Mouse (Mus musculus): Measurements from ENCODE around the gene Prss12. TPM values are rescaled to one million over a fixed set of nuclear protein-coding genes. Genes with fewer than 3 reads are reported as not detected.

Prss12 gene
- polyA plus RNA-seq, 1 experiment from 2014 or later: 5.9 TPM

DNA sequence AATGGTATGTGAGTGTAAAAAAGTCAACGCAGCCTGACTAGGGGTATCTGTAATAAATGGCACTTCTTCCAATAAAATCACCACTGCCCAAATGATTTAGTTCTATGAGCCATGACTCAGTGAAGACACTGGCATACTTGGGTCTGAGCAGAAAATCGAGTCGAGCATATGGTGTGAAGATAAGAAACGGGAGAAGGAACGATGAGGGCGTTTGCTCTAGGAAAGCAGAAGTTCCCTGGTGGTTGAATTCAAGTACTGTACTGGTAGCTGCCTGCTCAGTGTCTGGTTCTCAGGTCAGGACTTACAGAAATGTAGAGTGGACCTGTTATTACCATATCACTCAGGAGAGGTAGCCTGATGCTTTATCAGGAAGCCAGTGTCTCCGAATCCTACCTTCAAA lies 6.2 kb upstream of the Prss12 start:
- WGBS: 65% methylated on average over 7 of the region's 7 CpGs
- 0 out of 2 replicates have a peak, but pooled peaks have one; percentile 28 for TF ChIP-seq CTCF (IDR thresholded peaks at IDR 0.05; ENCODE audit: low read depth)
- H3K36me3 ChIP-seq (ENCODE audit: control insufficient read depth, insufficient read depth): no peaks in the 10 kb centered on the region

DNA sequence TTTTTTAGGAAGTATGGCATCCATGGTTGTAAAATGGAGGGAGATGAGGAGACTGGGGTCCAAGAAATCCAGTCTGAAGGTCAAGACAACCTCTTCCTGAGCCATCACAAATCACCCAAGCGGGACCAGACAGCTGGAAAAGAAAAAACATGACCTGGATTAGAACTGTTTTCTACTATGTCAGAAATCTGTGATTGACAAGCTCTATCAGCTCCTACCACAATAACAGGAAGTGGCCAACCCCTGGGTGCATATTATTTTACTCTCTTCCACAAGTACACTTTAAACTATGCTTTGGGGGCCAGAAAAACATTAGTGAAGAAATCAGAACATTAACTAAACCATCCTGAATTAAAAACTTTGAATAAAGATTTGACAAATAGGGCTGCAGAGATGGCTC lies 2.2 kb upstream of the Prss12 start:
- no peak overlapping the region for H3K4me3 ChIP-seq (ENCODE audit: low read depth, low read length)
- no peak for ATAC-seq
- no peaks in the 10 kb centered on the region for H3K9me3 ChIP-seq (ENCODE audit: control insufficient read depth)
- H3K9ac ChIP-seq (ENCODE audit: low read depth, low read length): no peak overlapping the region
- 83% methylated on average over 1 of the region's 1 CpGs for WGBS
- no peak overlapping the region for H3K4me2 ChIP-seq (replicated peaks; ENCODE audit: low read depth)
- no peaks in the 10 kb centered on the region for H3K36me3 ChIP-seq (ENCODE audit: control insufficient read depth, insufficient read depth)
- H3K27ac ChIP-seq (ENCODE audit: low read depth, low read length): no peak overlapping the region
- no peak for TF ChIP-seq CTCF (IDR thresholded peaks at IDR 0.05; ENCODE audit: low read depth)
- 0 out of 2 replicates have a peak, but pooled peaks cover 12% of the 10 kb centered on the region for H3K27me3 ChIP-seq (replicated peaks; ENCODE audit: control insufficient read depth, insufficient read depth, low read length)
- 0 out of 2 replicates have a peak, but pooled peaks cover 3% of the 10 kb centered on the region for H3K4me1 ChIP-seq (replicated peaks; ENCODE audit: control insufficient read depth, insufficient read depth, low read length)

More for the DNA sequence above, 6.2 kb upstream of the Prss12 start:
- Histone ChIP-seq H3K9ac (ENCODE audit: low read depth, low read length) (no peak overlapping the region), H3K27ac (ENCODE audit: low read depth, low read length) (no peak overlapping the region), H3K4me2 (replicated peaks; ENCODE audit: low read depth) (no peak overlapping the region), H3K4me1 (replicated peaks; ENCODE audit: control insufficient read depth, insufficient read depth, low read length) (0 out of 2 replicates have a peak, but pooled peaks cover 4% of the 10 kb centered on the region), H3K9me3 (ENCODE audit: control insufficient read depth) (no peaks in the 10 kb centered on the region), H3K27me3 (replicated peaks; ENCODE audit: control insufficient read depth, insufficient read depth, low read length) (no peaks in the 10 kb centered on the region), H3K4me3 (ENCODE audit: low read depth, low read length) (no peak overlapping the region)
- ATAC-seq: no peak

GRCm38 (mm10) chr3:123447538-123448059 lies 886 bp downstream of the Prss12 start:
- Histone ChIP-seq H3K27me3 (replicated peaks; ENCODE audit: control insufficient read depth, insufficient read depth, low read length) (0 out of 2 replicates have a peak, but pooled peaks cover 12% of the 10 kb centered on the region), H3K4me3 (ENCODE audit: low read depth, low read length) (peak overlapping the region; percentile 71), H3K36me3 (ENCODE audit: control insufficient read depth, insufficient read depth) (no peaks in the 10 kb centered on the region), H3K4me2 (replicated peaks; ENCODE audit: low read depth) (peak overlapping the region; percentile 100), H3K27ac (ENCODE audit: low read depth, low read length) (peak overlapping the region; percentile 15; the same call in 1 of the 2 replicates), H3K4me1 (replicated peaks; ENCODE audit: control insufficient read depth, insufficient read depth, low read length) (0 out of 2 replicates have a peak, but pooled peaks cover 3% of the 10 kb centered on the region), H3K9me3 (ENCODE audit: control insufficient read depth) (no peaks in the 10 kb centered on the region), H3K9ac (ENCODE audit: low read depth, low read length) (peak overlapping the region; percentile 60)
- peak; percentile 62 for ATAC-seq
- TF ChIP-seq CTCF (IDR thresholded peaks at IDR 0.05; ENCODE audit: low read depth): no peak
- 8% methylated on average over 13 of the region's 13 CpGs for WGBS

DNA sequence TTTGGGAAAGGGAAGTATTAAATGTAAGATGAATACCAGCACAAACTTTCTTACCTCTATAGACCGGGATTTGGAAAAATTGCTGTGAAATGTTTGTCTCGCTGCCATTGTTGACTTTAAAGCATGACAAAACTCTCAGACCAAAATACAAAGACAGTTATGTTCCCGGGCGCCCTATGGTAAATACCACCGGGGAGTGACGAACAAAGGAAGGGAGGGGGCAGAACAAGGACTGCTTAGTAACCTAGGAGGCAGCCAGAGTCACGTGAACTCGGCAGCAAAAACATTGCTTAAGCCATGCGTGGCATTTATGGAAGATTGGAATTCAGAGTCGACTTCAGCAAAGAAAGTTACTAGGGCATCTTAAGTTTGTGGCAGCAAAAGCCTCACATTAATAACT lies 1.4 kb downstream of the Prss12 start:
- Histone ChIP-seq H3K4me3 (ENCODE audit: low read depth, low read length) (peak overlapping the region; percentile 71), H3K27me3 (replicated peaks; ENCODE audit: control insufficient read depth, insufficient read depth, low read length) (0 out of 2 replicates have a peak, but pooled peaks cover 12% of the 10 kb centered on the region), H3K9ac (ENCODE audit: low read depth, low read length) (no peak overlapping the region), H3K36me3 (ENCODE audit: control insufficient read depth, insufficient read depth) (no peaks in the 10 kb centered on the region), H3K27ac (ENCODE audit: low read depth, low read length) (no peak overlapping the region), H3K9me3 (ENCODE audit: control insufficient read depth) (no peaks in the 10 kb centered on the region), H3K4me2 (replicated peaks; ENCODE audit: low read depth) (peak overlapping the region; percentile 100), H3K4me1 (replicated peaks; ENCODE audit: control insufficient read depth, insufficient read depth, low read length) (0 out of 2 replicates have a peak, but pooled peaks cover 3% of the 10 kb centered on the region)
- ATAC-seq: 0 out of 2 replicates have a peak, but pooled peaks have one; percentile 37
- 7% methylated on average over 10 of the region's 10 CpGs for WGBS
- TF ChIP-seq CTCF (IDR thresholded peaks at IDR 0.05; ENCODE audit: low read depth): no peak

- WGBS: 67% methylated on average over 6 of the region's 6 CpGs
- Histone ChIP-seq H3K4me2 (replicated peaks; ENCODE audit: low read depth) (no peak overlapping the region), H3K27ac (ENCODE audit: low read depth, low read length) (no peak overlapping the region), H3K4me3 (ENCODE audit: low read depth, low read length) (no peak overlapping the region), H3K9me3 (ENCODE audit: control insufficient read depth) (no peaks in the 10 kb centered on the region), H3K9ac (ENCODE audit: low read depth, low read length) (no peak overlapping the region), H3K4me1 (replicated peaks; ENCODE audit: control insufficient read depth, insufficient read depth, low read length) (0 out of 2 replicates have a peak, but pooled peaks cover 3% of the 10 kb centered on the region), H3K36me3 (ENCODE audit: control insufficient read depth, insufficient read depth) (no peaks in the 10 kb centered on the region), H3K27me3 (replicated peaks; ENCODE audit: control insufficient read depth, insufficient read depth, low read length) (0 out of 2 replicates have a peak, but pooled peaks cover 12% of the 10 kb centered on the region)
- ATAC-seq: no peak
- no peak for TF ChIP-seq CTCF (IDR thresholded peaks at IDR 0.05; ENCODE audit: low read depth)
Observed at GRCm38 (mm10) chr3:123450107-123450506, 3.4 kb downstream of the Prss12 start.

DNA sequence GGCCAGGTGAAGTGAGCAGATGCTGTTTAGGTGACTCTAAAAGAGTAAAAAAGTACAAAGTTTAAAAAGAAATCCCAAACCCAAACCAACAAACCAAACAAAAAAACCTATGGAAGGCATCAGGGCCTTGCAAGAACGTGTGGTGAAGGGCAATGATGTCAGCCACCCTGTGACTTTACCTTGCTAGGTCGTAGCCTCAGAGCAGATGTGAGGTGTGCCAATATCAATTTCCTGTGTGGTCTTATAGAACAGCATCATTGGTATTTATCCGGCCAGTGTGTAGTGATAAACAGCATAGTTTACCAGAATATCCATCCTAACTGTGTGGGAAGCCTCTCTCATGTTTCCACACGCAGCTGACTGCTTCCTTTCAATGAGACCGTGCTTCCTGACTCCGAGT lies 6.2 kb downstream of the Prss12 start:
- H3K4me3 ChIP-seq (ENCODE audit: low read depth, low read length): no peak overlapping the region
- H3K27me3 ChIP-seq (replicated peaks; ENCODE audit: control insufficient read depth, insufficient read depth, low read length): no peaks in the 10 kb centered on the region
- no peak overlapping the region for H3K9ac ChIP-seq (ENCODE audit: low read depth, low read length)
- H3K9me3 ChIP-seq (ENCODE audit: control insufficient read depth): no peaks in the 10 kb centered on the region
- WGBS: 54% methylated on average over 6 of the region's 6 CpGs
- ATAC-seq: no peak
- H3K36me3 ChIP-seq (ENCODE audit: control insufficient read depth, insufficient read depth): no peaks in the 10 kb centered on the region
- H3K27ac ChIP-seq (ENCODE audit: low read depth, low read length): no peak overlapping the region
- H3K4me1 ChIP-seq (replicated peaks; ENCODE audit: control insufficient read depth, insufficient read depth, low read length): no peaks in the 10 kb centered on the region
- no peak overlapping the region for H3K4me2 ChIP-seq (replicated peaks; ENCODE audit: low read depth)
- no peak for TF ChIP-seq CTCF (IDR thresholded peaks at IDR 0.05; ENCODE audit: low read depth)

Measured in intestine, postnatal 0 days (tissue).